Mouse (Mus musculus) cortical plate, adult 2 months (tissue): ENCODE data around the gene Cfap54. TPM values are rescaled to one million over a fixed set of nuclear protein-coding genes. Genes with fewer than 3 reads are reported as not detected.

Source experiments
- H3K27ac ChIP-seq: fragments of 200-500 bp; 2 replicates; pipeline ENCODE4 v1.5.1; 2012; ENCODE audit warnings: low read length, control low read depth, inconsistent platforms; ENCODE audit not compliant: insufficient read depth
- H3K4me1 ChIP-seq: fragments of 200-500 bp; 2 replicates; pipeline ENCODE4 v1.6.1; 2011; ENCODE audit warnings: low read length; ENCODE audit not compliant: control insufficient read depth, insufficient read depth
- H3K4me3 ChIP-seq: fragments of 200-500 bp; 2 replicates; pipeline ENCODE4 v1.5.1; 2011; ENCODE audit warnings: mild to moderate bottlenecking, low read length, control low read depth; ENCODE audit not compliant: insufficient read depth
- CTCF ChIP-seq: fragments of 200-500 bp; IDR thresholded peaks from 2 replicates; pipeline ENCODE4 v1.5.1; 2011; ENCODE audit warnings: mild to moderate bottlenecking, control low read depth, low read length; ENCODE audit not compliant: insufficient read depth; ENCODE audit errors: extremely low read depth
- POLR2A ChIP-seq: fragments of 200-500 bp; IDR thresholded peaks from 2 replicates; pipeline ENCODE4 v1.6.1; 2011; ENCODE audit warnings: mild to moderate bottlenecking, low read length, control low read depth; ENCODE audit not compliant: insufficient read depth; ENCODE audit errors: extremely low read depth
- polyA plus RNA-seq: library from polyadenylated mRNA; depleted of rRNA; stranded (reverse); fragments of >200 nt; gene quantifications from 2 replicates; pipeline ENCODE4 v1.2.3, GENCODE M21; 2012

The Cfap54 gene
- polyA plus RNA-seq, 1 experiment: 3.9 TPM

- H3K4me3 ChIP-seq: no peak overlapping the region
- TF ChIP-seq CTCF: no peak
- no peak for TF ChIP-seq POLR2A
- H3K27ac ChIP-seq: no peak overlapping the region
- H3K4me1 ChIP-seq: peaks cover 2% of the 10 kb centered on the region
Measured at GRCm38 (mm10) chr10:93041392-93041791, 40.0 kb downstream of the Cfap54 start.

- TF ChIP-seq POLR2A: no peak
- TF ChIP-seq CTCF: no peak
Measured at GRCm38 (mm10) chr10:93036532-93036931, 44.9 kb downstream of the Cfap54 start.

DNA sequence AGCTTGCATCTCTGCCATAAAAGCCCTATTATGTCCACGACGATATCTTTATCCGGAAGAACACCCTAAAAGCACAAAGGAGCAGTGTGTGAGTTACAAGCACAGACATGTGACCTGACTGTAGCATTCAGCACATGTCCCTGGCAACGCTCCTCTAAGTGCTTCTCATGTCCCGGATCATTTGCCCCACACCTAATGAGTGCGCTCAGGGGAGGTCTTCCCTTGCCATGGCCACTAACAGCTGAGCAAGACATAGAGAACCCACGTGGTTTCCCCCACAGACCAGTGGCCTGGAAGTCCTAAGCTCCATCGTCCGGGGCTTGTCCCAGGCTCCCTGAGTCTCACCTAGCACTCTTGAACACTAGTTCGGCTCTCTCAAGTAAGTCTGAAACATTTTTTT lies 45.9 kb downstream of the Cfap54 start:
- TF ChIP-seq CTCF: no peak
- H3K27ac ChIP-seq: no peak overlapping the region
- H3K4me1 ChIP-seq: peaks cover 4% of the 10 kb centered on the region
- no peak overlapping the region for H3K4me3 ChIP-seq

More at GRCm38 (mm10) chr10:93036532-93036931, 44.9 kb downstream of the Cfap54 start:
- Histone ChIP-seq H3K4me1 (peaks cover 4% of the 10 kb centered on the region), H3K27ac (0 out of 2 replicates have a peak overlapping the region, but pooled peaks have one; percentile 42), H3K4me3 (no peak overlapping the region)

DNA sequence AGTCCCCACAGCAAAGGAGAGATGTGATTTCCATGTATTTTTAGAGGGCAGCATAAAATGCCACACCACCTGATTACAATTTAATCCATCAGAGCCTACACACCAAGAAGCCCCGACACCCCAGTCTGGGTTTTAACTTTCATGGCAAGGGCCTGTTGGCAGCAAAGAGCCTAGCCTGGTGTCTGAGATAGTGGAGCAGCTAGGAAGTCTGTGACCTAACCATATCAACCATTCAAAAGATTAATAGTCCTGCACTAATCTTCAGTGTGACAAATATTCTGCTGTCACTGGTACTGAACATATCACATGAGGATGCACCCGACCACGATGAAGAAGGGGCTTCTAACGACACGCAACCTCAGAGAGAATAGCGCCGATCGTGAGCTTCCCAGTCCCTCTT lies 58.1 kb downstream of the Cfap54 start:
- H3K4me3 ChIP-seq: no peak overlapping the region
- H3K27ac ChIP-seq: no peak overlapping the region
- no peak for TF ChIP-seq POLR2A
- no peaks in the 10 kb centered on the region for H3K4me1 ChIP-seq

DNA sequence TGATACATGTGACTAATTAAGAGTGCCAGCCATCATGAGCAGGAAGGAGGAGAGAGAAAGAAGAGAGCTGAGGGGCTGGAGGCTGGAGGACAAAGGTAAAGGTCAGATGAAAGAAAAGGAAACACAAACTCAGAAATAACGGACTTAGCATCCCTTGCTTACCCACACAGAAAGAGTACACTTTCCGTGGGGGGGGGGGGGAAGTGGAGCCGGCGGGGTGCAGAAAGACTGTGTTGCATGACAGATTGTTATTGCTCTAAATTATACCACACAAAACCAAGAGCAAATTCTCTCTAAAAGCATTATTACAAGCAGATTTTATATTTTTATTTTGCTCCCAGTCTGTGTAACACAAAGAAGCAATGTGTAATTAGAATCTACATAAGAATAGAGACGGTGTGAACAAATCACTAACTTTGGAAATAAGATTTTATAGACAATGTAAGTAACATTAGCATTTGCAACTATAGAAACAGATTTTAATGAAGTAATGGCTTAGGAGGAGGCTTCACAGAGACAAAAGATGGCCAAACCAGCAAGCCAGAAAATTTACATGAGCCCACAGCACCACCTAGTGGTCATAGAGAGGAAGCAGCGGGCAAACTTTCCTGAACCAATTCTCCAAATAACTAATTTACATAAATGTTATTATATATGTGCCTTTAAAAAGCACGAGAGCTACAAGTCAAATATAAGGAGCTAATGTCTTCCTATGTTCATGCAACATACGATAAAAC lies 67.2 kb downstream of the Cfap54 start:
- H3K27ac ChIP-seq: no peak overlapping the region
- no peak overlapping the region for H3K4me3 ChIP-seq
- H3K4me1 ChIP-seq: no peaks in the 10 kb centered on the region
- TF ChIP-seq CTCF (peak; percentile 82), POLR2A (no peak)

- TF ChIP-seq POLR2A (no peak), CTCF (no peak)
- no peaks in the 10 kb centered on the region for H3K4me1 ChIP-seq
- no peak overlapping the region for H3K4me3 ChIP-seq
- no peak overlapping the region for H3K27ac ChIP-seq
Measured at GRCm38 (mm10) chr10:93011085-93011484, 70.3 kb downstream of the Cfap54 start.

GRCm38 (mm10) chr10:93006970-93007369 lies 74.4 kb downstream of the Cfap54 start:
- H3K4me3 ChIP-seq: no peak overlapping the region
- TF ChIP-seq POLR2A (no peak), CTCF (no peak)
- no peaks in the 10 kb centered on the region for H3K4me1 ChIP-seq
- no peak overlapping the region for H3K27ac ChIP-seq

- Histone ChIP-seq H3K4me3 (no peak overlapping the region), H3K27ac (no peak overlapping the region), H3K4me1 (no peaks in the 10 kb centered on the region)
- TF ChIP-seq POLR2A (no peak), CTCF (no peak)
Measured at GRCm38 (mm10) chr10:93006405-93006804, 75.0 kb downstream of the Cfap54 start.

DNA sequence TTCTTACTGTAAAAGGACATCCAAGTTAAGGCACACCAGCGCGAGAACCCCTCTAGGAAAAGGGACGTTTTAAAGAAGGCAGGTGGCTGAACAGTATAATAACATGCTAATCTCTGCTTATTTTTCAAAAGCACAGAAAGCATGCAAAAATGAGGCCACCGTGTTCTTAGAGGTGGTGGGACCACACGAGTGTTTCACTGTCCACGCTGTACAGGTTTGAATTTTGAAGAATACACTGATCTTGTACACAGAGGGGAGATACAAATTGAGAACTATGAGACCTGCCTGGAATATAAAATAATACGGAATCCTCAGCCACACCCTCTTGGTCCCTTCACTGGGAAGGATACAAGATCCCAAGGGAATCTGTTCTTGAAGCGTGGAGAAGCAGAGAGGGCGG lies 82.9 kb downstream of the Cfap54 start:
- no peak overlapping the region for H3K27ac ChIP-seq
- TF ChIP-seq POLR2A (no peak), CTCF (no peak)
- no peak overlapping the region for H3K4me3 ChIP-seq
- H3K4me1 ChIP-seq: no peaks in the 10 kb centered on the region

- TF ChIP-seq POLR2A: no peak
- H3K27ac ChIP-seq: no peak overlapping the region
- no peaks in the 10 kb centered on the region for H3K4me1 ChIP-seq
- no peak overlapping the region for H3K4me3 ChIP-seq
Measured at GRCm38 (mm10) chr10:92995186-92995585, 86.2 kb downstream of the Cfap54 start.
